Mouse (Mus musculus): ENCODE measurements at regions not wholly inside any gene's neighbourhood (a gene's known extent, or its start where the extent isn't known, plus 50 kb on each side); places are given as distances from the start of the nearest gene placed in this dataset.

- H3K4me1 ChIP-seq (ENCODE audit: insufficient read depth, low read length), result no peaks in the 10 kb centered on the region
- H3K4me3 ChIP-seq (ENCODE audit: low read length), result no peak overlapping the region
- H3K9ac ChIP-seq (replicated peaks; ENCODE audit: low read length), result no peak overlapping the region
- no peaks in the 10 kb centered on the region for H3K36me3 ChIP-seq (ENCODE audit: insufficient read depth, low read length)
- 90% methylated on average over 2 of the region's 2 CpGs for WGBS
- no peak for TF ChIP-seq CTCF (IDR thresholded peaks at IDR 0.05; ENCODE audit: low read depth)
- no peak overlapping the region for H3K4me2 ChIP-seq (ENCODE audit: low read depth, low read length)
- no peak for ATAC-seq
- no peaks in the 10 kb centered on the region for H3K27me3 ChIP-seq (ENCODE audit: insufficient read depth, low read length)
- no peaks in the 10 kb centered on the region for H3K9me3 ChIP-seq (ENCODE audit: low read length)
- DNase-seq (ENCODE audit: low spot score), result no peak
- H3K27ac ChIP-seq, result no peak overlapping the region
Observed at GRCm38 (mm10) chr12:95138167-95138566, 553.9 kb upstream of the Flrt2 start.

GRCm38 (mm10) chr12:95171051-95171450, 521.0 kb upstream of the Flrt2 start:
- no peak for ATAC-seq
- 44% methylated on average over 2 of the region's 2 CpGs for WGBS
- TF ChIP-seq CTCF (IDR thresholded peaks at IDR 0.05; ENCODE audit: low read depth), result no peak
- Histone ChIP-seq H3K9ac (replicated peaks; ENCODE audit: low read length) (no peak overlapping the region), H3K4me3 (ENCODE audit: low read length) (no peak overlapping the region), H3K4me1 (ENCODE audit: insufficient read depth, low read length) (no peaks in the 10 kb centered on the region), H3K27me3 (ENCODE audit: insufficient read depth, low read length) (no peaks in the 10 kb centered on the region), H3K27ac (no peak overlapping the region), H3K36me3 (ENCODE audit: insufficient read depth, low read length) (no peaks in the 10 kb centered on the region), H3K4me2 (ENCODE audit: low read depth, low read length) (no peak overlapping the region), H3K9me3 (ENCODE audit: low read length) (no peaks in the 10 kb centered on the region)
- no peak for DNase-seq (ENCODE audit: low spot score)

- no peak overlapping the region for H3K9ac ChIP-seq (replicated peaks; ENCODE audit: low read length)
- no peak overlapping the region for H3K4me3 ChIP-seq (ENCODE audit: low read length)
- no peaks in the 10 kb centered on the region for H3K4me1 ChIP-seq (ENCODE audit: insufficient read depth, low read length)
- no peak overlapping the region for H3K4me2 ChIP-seq (ENCODE audit: low read depth, low read length)
- ATAC-seq, result no peak
- no peaks in the 10 kb centered on the region for H3K36me3 ChIP-seq (ENCODE audit: insufficient read depth, low read length)
- 27% methylated on average over 1 of the region's 1 CpGs for WGBS
- H3K9me3 ChIP-seq (ENCODE audit: low read length), result no peaks in the 10 kb centered on the region
- no peak for TF ChIP-seq CTCF (IDR thresholded peaks at IDR 0.05; ENCODE audit: low read depth)
- DNase-seq (ENCODE audit: low spot score), result no peak
- H3K27ac ChIP-seq, result no peak overlapping the region
- H3K27me3 ChIP-seq (ENCODE audit: insufficient read depth, low read length), result no peaks in the 10 kb centered on the region
Observed at GRCm38 (mm10) chr12:95173810-95174402, 518.1 kb upstream of the Flrt2 start.

GRCm38 (mm10) chr12:95202486-95202885, 489.5 kb upstream of the Flrt2 start:
- Histone ChIP-seq H3K27ac (no peak overlapping the region), H3K4me1 (ENCODE audit: insufficient read depth, low read length) (no peaks in the 10 kb centered on the region), H3K27me3 (ENCODE audit: insufficient read depth, low read length) (no peaks in the 10 kb centered on the region), H3K4me2 (ENCODE audit: low read depth, low read length) (no peak overlapping the region), H3K4me3 (ENCODE audit: low read length) (no peak overlapping the region), H3K36me3 (ENCODE audit: insufficient read depth, low read length) (no peaks in the 10 kb centered on the region), H3K9me3 (ENCODE audit: low read length) (no peaks in the 10 kb centered on the region), H3K9ac (replicated peaks; ENCODE audit: low read length) (no peak overlapping the region)
- WGBS, result 79% methylated on average over 8 of the region's 8 CpGs
- no peak for ATAC-seq
- DNase-seq (ENCODE audit: low spot score), result no peak
- TF ChIP-seq CTCF (IDR thresholded peaks at IDR 0.05; ENCODE audit: low read depth), result no peak

- 47% methylated on average over 3 of the region's 3 CpGs for WGBS
- Histone ChIP-seq H3K4me1 (ENCODE audit: insufficient read depth, low read length) (no peaks in the 10 kb centered on the region), H3K27ac (no peak overlapping the region), H3K36me3 (ENCODE audit: insufficient read depth, low read length) (no peaks in the 10 kb centered on the region), H3K9me3 (ENCODE audit: low read length) (no peaks in the 10 kb centered on the region), H3K4me2 (ENCODE audit: low read depth, low read length) (no peak overlapping the region), H3K27me3 (ENCODE audit: insufficient read depth, low read length) (no peaks in the 10 kb centered on the region), H3K9ac (replicated peaks; ENCODE audit: low read length) (no peak overlapping the region), H3K4me3 (ENCODE audit: low read length) (no peak overlapping the region)
- ATAC-seq (no peak), DNase-seq (ENCODE audit: low spot score) (peak; percentile 1)
- TF ChIP-seq CTCF (IDR thresholded peaks at IDR 0.05; ENCODE audit: low read depth), result no peak
Observed at GRCm38 (mm10) chr12:95205081-95205480, 486.9 kb upstream of the Flrt2 start.

- no peak overlapping the region for H3K27ac ChIP-seq
- H3K4me3 ChIP-seq (ENCODE audit: low read length), result no peak overlapping the region
- DNase-seq (ENCODE audit: low spot score) (no peak), ATAC-seq (no peak)
- H3K4me1 ChIP-seq (ENCODE audit: insufficient read depth, low read length), result no peaks in the 10 kb centered on the region
- H3K9me3 ChIP-seq (ENCODE audit: low read length), result no peaks in the 10 kb centered on the region
- 74% methylated on average over 3 of the region's 3 CpGs for WGBS
- no peaks in the 10 kb centered on the region for H3K36me3 ChIP-seq (ENCODE audit: insufficient read depth, low read length)
- no peak for TF ChIP-seq CTCF (IDR thresholded peaks at IDR 0.05; ENCODE audit: low read depth)
- H3K9ac ChIP-seq (replicated peaks; ENCODE audit: low read length), result no peak overlapping the region
- no peak overlapping the region for H3K4me2 ChIP-seq (ENCODE audit: low read depth, low read length)
- H3K27me3 ChIP-seq (ENCODE audit: insufficient read depth, low read length), result no peaks in the 10 kb centered on the region
Observed at GRCm38 (mm10) chr12:95239158-95239779, 452.8 kb upstream of the Flrt2 start.

GRCm38 (mm10) chr12:95267187-95267586, 424.8 kb upstream of the Flrt2 start:
- ATAC-seq, result no peak
- no peaks in the 10 kb centered on the region for H3K27me3 ChIP-seq (ENCODE audit: insufficient read depth, low read length)
- H3K9ac ChIP-seq (replicated peaks; ENCODE audit: low read length), result no peak overlapping the region
- no peak for DNase-seq (ENCODE audit: low spot score)
- H3K9me3 ChIP-seq (ENCODE audit: low read length), result no peaks in the 10 kb centered on the region
- no peak for TF ChIP-seq CTCF (IDR thresholded peaks at IDR 0.05; ENCODE audit: low read depth)
- no peak overlapping the region for H3K27ac ChIP-seq
- no peaks in the 10 kb centered on the region for H3K36me3 ChIP-seq (ENCODE audit: insufficient read depth, low read length)
- 73% methylated on average over 3 of the region's 3 CpGs for WGBS
- H3K4me1 ChIP-seq (ENCODE audit: insufficient read depth, low read length), result no peaks in the 10 kb centered on the region
- H3K4me3 ChIP-seq (ENCODE audit: low read length), result no peak overlapping the region
- no peak overlapping the region for H3K4me2 ChIP-seq (ENCODE audit: low read depth, low read length)
